Mouse (Mus musculus) cerebellum, postnatal 36 days (tissue): ENCODE data around the gene Hist1h1c.

Source experiments
- DNase-seq, 2 experiments: peaks; one replicate each; pipeline ENCODE4 v3.0.0; 2021 to 2022; ENCODE audit warnings: mixed read lengths in 2 of 2

Hist1h1c gene

DNA sequence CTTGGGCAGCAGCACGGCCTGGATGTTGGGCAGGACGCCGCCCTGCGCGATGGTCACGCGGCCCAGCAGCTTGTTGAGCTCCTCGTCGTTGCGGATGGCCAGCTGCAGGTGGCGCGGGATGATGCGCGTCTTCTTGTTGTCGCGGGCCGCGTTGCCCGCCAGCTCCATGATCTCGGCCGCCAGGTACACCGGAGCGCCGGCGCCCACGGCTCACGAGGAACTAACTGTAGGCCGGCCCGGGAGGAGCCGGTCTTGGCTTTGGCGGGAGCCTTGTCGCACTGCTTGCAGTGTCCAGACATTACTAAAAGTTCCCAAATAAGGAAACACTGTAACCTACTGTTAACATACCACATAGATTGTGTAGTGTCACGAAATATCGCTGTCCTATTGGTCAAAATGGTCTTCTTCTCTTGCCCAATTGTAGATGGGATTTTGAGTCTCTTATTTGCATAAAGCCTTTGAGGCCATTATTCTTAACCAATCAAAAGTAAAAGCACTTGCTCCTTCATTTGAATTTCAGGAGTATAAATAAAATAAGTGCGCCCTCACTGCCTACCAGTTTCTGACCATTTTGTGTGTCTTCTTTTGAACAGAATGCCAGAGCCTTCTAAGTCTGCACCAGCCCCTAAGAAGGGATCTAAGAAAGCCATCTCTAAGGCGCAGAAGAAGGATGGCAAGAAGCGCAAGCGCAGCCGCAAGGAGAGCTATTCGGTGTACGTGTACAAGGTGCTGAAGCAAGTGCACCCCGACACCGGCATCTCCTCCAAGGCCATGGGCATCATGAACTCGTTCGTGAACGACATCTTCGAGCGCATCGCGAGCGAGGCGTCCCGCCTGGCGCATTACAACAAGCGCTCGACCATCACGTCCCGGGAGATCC, 7.8 kb downstream of the Hist1h1c start, which contains the start of gene Hist1h2bb:
TSS of gene Hist1h2bb (plus strand) at position 534 of the 880 bp plus-strand sequence.
- peak; percentile 60 to 72 for DNase-seq

DNA sequence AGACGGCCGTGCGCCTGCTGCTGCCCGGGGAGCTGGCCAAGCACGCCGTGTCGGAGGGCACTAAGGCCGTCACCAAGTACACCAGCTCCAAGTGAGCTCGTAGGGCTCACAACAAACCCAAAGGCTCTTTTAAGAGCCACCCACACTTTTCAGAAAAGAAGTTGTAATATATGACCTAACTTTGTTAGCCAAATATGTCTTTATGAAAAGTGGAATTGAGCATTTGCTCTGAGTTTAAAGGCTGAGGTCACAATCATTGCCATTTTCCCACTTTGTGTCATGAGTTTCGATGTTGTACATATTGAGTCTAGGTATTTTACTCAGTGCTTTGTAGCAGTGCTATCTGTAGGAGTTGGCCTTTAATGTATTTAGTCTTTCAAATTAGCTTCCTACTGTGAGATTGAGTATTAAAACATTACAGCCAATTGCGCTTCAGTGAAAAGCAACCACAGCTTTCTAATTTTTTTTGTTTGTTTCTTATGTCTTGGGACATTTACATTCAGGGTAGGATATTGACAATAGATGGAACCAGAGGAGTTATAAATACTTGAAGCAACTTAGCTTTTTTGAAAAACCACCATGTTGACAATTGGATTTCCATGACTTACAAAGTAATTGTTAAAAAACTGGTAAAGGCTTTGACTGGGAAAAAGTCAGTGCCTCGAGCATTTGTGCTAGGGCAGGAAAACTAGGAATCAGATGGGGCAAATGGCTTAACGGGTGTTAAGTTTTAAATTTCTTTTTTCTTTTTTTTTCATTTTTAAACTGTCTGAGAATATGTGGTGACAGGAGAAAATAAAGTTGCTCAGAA, 8.7 kb downstream of the Hist1h1c start:
- no peak for DNase-seq

DNA sequence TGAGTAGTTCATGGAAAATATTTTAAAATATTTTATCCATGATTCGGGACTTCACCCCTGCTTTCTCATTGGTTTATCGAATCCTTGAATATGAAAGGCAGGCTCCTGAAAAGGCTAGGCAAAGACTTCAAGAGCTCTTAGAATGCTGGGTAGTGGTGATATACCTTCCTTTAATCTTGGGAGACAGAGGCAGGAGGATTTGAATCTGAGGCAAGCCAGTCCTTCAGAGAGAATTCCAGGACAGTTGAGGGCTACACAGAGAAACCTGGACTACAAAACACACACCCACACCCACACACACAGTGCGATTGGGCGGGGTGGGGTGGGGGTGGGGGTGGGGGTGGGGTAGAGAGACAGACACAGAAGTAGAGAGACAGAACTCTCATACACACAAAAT, 9.3 kb downstream of the Hist1h1c start:
- no peak for DNase-seq

DNA sequence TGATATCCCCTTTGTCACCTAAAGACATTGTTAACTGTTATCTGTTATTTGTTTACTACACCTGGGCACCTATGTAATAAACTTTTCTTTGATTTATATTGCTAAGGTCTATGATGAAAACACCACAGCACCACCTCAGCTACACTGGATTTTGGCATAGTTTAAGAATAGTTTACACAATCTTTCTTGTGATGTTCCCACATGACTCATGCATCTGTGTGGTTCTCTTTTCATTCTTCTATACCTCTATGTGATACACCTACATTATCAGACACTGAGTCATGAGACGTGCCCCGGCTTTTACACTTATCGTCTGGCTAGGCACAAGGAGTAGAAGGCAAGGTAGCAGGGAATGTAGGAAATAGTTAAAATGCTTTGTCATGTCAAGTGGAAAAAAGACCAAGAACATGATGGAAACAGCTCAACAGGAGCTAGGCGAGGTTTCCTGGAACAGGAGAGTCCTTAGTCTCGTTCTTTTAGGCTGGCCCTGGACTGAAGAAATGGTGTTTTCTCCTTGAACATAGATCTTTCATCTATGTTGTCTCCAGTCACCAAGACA, 11.0 kb downstream of the Hist1h1c start:
- no peak for DNase-seq

DNA sequence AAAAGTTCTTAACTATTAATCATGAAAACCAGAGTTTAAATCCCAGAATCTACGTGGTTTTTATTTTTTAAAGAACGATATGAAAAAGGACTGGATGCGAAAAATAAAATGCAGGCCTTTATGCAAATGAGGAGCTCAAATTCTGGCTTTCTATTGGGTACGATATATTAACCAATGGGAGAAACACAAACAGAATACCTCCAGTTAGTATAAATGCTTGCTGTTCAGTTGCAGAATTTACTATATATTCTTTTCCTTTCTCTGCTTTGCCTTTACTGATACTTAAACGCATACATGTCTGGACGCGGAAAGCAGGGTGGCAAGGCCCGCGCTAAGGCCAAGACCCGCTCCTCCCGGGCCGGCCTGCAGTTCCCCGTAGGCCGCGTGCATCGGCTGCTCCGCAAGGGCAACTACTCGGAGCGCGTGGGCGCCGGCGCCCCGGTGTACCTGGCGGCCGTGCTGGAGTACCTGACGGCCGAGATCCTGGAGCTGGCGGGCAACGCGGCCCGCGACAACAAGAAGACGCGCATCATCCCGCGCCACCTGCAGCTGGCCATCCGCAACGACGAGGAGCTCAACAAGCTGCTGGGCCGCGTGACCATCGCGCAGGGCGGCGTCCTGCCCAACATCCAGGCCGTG, 12.3 kb downstream of the Hist1h1c start, which contains the start of gene Hist1h2ab:
TSS of gene Hist1h2ab (plus strand) at position 288 of the 639 bp plus-strand sequence.
- peak; percentile 33 to 62 for DNase-seq

DNA sequence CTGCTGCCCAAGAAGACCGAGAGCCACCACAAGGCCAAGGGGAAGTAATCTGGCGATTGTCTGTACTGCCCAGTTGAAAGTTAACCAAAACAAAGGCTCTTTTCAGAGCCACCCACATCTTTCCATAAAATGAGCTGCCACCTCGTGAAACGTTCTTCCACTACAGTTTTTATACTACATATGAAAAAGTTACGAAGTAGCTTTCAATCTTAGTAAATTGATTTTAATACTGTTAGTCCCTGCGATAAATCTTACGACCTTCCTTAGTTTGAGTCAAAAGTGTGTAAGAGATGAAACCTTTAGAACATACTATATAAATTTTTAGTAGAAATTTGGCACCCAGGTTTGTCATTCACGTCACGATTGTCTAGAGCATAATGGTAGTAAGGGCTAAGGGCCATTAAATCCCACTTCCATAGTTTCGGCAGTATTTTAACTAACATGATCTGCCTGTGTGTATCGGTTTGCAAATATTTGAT, 12.9 kb downstream of the Hist1h1c start:
- DNase-seq: no peak

DNA sequence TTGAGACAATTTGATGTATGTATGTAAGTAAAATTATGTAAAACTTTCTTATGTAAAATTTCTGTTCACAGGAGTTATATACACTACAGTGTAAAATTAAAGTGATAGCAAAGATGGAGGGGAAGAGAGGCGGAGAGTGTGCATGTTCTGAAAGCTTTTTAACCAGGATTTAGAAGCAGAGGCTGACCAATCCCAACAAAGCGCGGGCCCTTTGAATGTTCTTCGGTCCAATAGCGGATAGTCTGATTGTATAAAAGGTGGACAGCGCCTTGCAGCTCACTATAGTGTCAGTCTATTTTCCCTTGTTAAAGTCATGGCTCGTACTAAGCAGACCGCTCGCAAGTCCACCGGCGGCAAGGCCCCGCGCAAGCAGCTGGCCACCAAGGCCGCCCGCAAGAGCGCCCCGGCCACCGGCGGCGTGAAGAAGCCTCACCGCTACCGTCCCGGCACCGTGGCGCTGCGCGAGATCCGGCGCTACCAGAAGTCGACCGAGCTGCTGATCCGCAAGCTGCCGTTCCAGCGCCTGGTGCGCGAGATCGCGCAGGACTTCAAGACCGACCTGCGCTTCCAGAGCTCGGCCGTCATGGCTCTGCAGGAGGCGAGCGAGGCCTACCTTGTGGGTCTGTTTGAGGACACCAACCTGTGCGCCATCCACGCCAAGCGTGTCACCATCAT, 13.6 kb downstream of the Hist1h1c start, which contains the start of gene Hist1h3b:
TSS of gene Hist1h3b (plus strand) at position 201 of the 675 bp plus-strand sequence.
- peak; percentile 78 to 84 for DNase-seq

DNA sequence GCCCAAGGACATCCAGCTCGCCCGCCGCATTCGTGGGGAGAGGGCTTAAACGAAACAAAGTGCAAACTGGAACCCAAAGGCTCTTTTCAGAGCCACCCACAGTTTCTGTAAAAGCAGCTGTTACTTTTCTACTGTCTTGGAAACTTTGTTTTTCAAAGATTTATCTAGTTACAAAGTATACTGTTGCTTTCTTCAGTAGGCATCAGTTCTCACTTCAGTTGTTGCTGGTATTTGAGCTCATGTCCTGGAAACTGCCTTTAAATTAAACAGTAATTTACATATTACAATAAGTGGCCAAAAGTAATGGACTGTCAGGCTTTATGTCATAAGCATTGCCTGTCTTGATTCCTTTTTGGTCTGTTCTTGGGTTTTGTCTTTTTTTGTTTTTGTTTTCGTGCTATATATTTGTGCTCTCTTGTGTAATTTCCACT, 14.1 kb downstream of the Hist1h1c start:
- no peak for DNase-seq

DNA sequence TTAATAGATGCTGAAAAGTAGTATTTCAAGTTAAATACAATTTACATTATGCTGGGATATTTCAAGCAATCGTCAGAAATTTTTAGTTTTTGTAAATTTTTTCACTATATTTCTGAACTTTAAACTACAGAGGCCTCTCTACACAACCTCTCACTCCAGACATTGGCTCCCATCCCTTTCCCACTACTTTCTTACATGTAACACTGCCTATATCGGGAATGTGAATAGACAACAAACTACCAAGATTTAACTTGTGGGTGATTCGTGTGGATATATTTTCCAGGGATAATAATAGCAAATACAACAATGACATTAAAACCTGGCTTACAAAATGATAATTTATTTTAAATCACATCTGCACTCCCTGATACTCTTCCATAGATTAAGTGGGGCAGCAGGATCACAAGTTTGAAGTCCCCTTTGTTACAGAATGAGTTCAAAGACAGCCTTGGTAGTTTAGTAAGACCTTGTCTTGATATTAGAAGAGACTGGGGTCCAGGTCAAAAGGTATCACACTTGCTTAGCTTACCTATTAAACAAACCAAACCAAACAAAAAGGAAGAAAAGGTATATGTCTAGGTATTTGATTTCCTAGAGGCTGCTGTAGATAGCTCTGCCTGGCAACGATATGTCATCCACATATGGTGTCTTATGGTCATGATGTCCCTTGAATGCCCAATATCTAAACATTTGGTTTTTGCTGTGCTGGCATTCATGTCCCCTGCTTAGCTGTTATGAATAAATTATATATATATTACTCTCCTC, 14.9 kb downstream of the Hist1h1c start:
- DNase-seq: no peak

DNA sequence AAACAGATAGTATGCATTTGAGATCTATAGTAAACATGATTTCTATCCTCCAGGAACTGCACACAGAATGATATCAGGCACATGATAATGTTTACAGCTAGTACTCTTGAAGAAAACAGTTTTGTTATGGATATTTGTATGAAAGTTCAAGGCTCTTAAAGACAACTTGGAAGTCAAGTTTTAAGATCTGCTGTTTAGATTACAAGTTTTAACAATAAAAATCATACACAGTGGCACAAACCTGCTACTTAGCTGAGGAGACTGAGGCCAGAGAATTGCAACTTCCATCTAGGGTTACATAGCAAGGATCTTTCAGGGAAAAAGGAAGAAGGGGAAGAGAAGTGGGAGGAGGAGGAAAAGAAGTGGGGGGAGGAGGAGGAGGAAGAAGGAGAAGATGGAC, 16.4 kb downstream of the Hist1h1c start:
- DNase-seq: no peak

DNA sequence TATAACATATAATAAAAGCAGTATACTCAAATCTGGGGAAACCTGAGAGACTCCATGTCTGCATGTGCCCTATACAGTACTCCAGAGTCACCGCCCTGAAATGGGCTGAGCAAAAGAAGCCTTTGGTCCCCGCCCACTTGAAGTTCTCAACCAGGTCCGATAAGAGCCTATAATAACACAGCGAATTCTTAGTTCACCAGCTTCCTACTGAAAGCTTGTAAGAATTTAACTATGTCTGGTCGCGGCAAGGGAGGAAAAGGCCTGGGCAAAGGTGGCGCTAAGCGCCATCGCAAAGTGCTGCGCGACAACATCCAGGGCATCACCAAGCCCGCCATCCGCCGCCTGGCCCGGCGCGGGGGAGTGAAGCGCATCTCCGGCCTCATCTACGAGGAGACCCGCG, 18.2 kb downstream of the Hist1h1c start, which contains the start of gene Hist1h4b:
TSS of gene Hist1h4b (plus strand) at position 224 of the 400 bp plus-strand sequence.
- peak; percentile 77 to 84 for DNase-seq

DNA sequence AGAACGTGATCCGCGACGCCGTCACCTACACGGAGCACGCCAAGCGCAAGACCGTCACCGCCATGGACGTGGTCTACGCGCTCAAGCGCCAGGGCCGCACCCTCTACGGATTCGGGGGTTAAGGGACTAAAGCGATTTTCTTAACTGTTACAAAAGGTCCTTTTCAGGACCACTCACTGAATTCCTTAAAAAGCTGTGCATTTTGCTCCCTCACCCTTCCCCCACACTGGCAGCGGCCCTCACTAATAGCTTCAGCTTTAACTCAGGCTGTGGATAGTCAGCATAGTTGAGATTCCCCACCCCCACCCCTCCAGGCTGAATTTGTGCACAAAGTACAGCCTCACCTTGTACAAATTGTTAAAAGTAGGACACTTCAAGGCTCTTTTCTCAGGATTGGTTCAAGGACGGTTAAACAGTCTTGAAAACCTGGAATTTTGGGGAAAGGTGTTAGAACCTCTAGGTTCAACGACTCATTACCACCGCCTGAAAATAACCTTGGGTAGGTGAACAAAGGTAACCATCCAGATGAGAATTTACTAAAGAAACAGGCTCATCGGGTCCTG, 18.7 kb downstream of the Hist1h1c start:
- DNase-seq: no peak

DNA sequence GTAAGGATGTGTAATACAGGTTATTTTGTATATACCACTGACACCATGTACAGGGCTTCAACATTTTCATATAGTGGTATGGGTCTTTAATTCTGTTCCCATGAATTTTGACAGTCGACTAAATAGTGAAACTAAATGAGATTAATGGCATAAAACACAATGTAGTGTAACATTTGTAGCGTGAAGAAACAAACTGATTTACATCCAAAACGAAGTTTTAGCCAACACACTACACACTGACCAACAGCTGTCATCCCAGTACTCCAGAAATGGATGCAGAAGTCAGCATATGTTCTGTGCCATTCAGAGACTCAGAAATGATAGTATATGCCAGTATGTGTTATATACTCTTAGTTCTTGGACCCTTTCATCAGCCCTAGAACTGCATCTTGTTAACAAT, 19.3 kb downstream of the Hist1h1c start:
- DNase-seq: no peak

DNA sequence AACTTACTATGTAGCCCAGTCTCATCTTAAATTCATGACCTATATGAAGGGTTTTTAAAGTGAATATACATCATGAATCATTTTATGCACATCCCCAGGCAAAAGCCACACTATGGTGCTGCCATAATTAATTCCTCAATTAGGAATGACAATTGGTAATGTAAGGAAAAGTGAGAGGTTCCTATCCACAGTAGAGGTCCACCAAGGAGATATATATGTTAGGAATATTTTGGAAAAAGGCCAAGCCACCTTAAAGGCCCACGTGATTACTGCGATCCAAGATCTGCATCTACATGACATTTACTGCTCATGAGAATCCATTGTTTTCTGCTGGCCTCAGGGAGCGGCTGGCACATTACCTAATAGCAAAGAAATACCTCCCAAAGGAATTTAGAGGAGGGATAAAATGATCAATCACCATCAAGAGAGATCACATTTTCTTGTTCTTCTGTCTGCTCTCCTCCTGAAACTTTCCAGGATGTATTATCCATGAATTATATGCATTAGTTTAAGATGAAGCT, 20.7 kb downstream of the Hist1h1c start:
- no peak for DNase-seq

DNA sequence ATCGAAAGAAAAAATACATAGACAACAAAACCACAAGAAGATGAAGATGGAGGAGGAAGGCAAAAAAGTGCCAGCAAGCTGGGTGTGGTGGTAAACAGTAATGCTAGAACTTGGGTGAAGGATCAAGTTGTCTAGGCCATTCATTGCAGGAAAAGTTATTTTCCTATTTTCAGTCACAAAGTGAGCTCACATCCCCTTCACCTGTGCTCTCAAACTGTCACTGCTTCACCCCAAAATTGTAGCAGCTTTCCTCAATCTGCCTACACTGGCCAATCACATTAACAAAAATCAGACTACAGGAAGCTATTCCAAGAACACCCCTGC, 21.3 kb downstream of the Hist1h1c start:
- no peak for DNase-seq

DNA sequence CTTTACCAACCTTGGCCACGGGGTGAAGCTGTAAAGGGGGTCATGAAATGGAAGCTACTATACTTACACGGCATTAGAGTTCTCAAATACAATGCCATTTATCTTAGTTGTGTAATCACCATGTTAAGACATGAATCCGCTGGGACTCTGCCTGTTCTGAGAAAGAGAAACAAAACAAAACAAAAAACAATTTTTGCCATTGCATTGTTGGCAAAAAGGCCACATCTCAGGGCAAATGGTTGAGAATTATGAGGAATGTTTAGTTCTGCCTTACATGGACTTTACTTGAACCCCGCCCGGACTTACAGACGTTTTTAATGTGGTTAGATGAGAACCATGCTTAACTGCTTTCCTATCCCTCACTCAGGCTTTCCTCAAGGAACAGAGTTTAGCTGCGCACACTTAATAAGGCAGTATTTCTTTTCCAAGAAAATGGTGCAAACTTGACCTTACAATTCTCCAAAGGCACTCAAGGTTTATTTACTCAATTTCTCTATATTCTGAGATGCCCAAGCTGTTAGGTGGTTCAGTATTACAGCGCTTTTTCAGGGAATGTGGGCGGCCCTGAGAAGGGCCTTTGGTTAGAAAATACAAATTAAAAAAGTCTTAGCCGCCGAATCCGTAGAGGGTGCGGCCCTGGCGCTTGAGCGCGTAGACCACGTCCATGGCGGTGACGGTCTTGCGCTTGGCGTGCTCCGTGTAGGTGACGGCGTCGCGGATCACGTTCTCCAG, 21.8 kb downstream of the Hist1h1c start:
- DNase-seq: no peak

DNA sequence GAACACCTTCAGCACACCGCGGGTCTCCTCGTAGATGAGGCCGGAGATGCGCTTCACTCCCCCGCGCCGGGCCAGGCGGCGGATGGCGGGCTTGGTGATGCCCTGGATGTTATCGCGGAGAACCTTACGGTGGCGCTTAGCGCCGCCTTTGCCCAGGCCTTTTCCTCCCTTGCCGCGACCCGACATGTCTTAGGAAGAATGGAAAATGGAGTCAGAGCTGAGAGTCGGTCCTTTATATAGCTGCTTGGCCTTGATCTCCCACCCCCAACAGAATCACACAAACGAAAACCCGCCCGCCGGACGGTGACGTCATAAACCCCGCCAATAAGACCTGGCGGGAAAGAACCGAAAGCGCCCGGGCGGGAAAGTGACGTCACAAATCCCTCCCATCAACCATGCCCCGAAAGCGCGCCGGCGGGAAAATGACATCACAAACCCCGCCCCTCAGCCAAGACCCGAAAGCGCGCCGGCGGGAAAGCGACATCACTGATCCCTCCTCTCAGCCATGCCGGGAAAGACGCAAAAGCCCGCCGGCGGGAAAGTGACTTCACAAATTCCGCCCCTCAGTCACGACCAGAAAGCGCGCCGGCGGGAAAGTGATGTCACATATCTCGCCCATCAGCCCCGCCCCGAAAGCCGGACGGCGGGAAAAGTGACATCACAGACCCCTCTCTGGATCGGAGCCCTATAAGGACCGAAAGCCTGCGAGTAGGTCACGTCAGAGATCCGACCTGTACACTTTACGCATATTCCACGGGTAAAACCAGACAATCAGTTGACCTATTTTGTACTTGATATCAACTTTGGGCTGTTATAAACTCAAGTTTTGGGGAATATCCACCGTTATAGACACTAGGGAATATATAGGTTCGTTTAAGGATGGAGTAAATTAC, 22.6 kb downstream of the Hist1h1c start, which contains the start of gene Hist1h4a:
TSS of gene Hist1h4a (minus strand) at position 259 of the 893 bp plus-strand sequence.
- peak; percentile 98 to 99 for DNase-seq
